Mouse (Mus musculus): ENCODE measurements around the gene Fam50a. TPM values are rescaled to one million over a fixed set of nuclear protein-coding genes. Genes with fewer than 3 reads are reported as not detected.
"Not testable (repeated sequence)": the region's sequence is repeated elsewhere in the genome, so short reads cannot be mapped to it uniquely, and the experiment has no call there.

The Fam50a gene
- polyA plus RNA-seq, 1 experiment from 2014 or later = 68.8 TPM

DNA sequence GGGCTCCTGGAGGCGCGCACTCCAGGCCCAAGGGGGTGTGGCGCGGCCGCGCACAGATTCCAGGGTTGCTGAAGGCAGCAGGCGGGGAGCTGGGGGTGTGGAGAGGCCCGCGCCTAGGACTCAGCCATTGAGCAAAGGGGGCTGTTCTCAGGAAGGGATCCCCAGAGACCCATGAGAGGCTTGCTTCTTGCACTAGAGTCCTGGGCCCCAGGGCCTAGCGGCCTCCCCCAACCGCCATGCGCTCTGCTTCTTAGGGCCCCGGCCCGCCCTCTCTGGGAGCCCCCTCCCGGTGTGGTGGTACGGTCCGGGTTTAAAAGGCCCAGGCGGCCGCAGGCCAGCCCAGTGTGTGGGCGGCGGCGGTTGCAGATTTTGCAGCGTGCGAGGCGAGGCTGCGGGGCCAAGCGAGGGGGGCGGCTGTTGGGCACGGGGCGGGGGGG lies 15.9 kb downstream of the Fam50a start, which contains the start of gene Plxna3:
Plxna3 (plus strand) TSS at position 342 of the 437 bp plus-strand sequence.
- Histone ChIP-seq H3K27me3 (replicated peaks; ENCODE audit: control insufficient read depth, insufficient read depth, low read length) (no peaks in the 10 kb centered on the region), H3K4me3 (replicated peaks; ENCODE audit: low read length) (peak within 1 kb of the TSS; percentile 48), H3K9ac (replicated peaks; ENCODE audit: low read depth, low read length) (peak within 1 kb of the TSS; percentile 72), H3K4me2 (ENCODE audit: low read length) (peak within 1 kb of the TSS; percentile 71), H3K4me1 (replicated peaks; ENCODE audit: control insufficient read depth, insufficient read depth, low read length) (peaks cover 32% of the 10 kb centered on the region), H3K27ac (ENCODE audit: low read length) (peak within 1 kb of the TSS; percentile 92), H3K36me3 (ENCODE audit: control insufficient read depth, insufficient read depth) (no peaks in the 10 kb centered on the region), H3K9me3 (ENCODE audit: control insufficient read depth, low read length) (no peaks in the 10 kb centered on the region)
- ATAC-seq = peak; percentile 91
- WGBS = 22% methylated on average over 20 of the region's 30 CpGs

DNA sequence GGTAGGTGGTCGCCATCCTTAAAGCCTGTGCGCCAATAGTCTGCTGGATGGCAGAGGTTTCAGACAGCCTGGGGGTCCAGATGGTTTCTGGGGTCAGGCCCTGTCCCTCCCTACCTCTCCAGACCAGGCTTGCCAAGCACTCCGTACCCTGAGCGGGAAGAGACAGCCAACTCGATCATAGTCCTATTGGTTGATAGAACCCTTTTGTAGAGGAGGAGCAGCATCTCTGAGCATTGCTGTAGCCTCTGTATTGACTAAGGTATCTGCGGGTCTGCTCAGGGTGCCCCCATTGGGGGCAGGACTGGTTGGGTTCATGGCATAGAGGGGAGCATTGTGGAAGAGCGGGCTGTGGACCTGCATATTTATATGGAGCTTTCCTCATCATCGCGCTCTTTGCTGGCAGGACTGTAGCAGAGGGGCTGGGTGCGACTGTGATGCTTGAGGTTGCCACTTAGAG lies 16.4 kb downstream of the Fam50a start:
- peaks cover 35% of the 10 kb centered on the region for H3K4me1 ChIP-seq (replicated peaks; ENCODE audit: control insufficient read depth, insufficient read depth, low read length)
- peak overlapping the region; percentile 72 for H3K9ac ChIP-seq (replicated peaks; ENCODE audit: low read depth, low read length)
- peak overlapping the region; percentile 71 for H3K4me2 ChIP-seq (ENCODE audit: low read length)
- no peaks in the 10 kb centered on the region for H3K36me3 ChIP-seq (ENCODE audit: control insufficient read depth, insufficient read depth)
- peak overlapping the region; percentile 48 for H3K4me3 ChIP-seq (replicated peaks; ENCODE audit: low read length)
- no peaks in the 10 kb centered on the region for H3K9me3 ChIP-seq (ENCODE audit: control insufficient read depth, low read length)
- peak overlapping the region; percentile 92 for H3K27ac ChIP-seq (ENCODE audit: low read length)
- H3K27me3 ChIP-seq (replicated peaks; ENCODE audit: control insufficient read depth, insufficient read depth, low read length) = no peaks in the 10 kb centered on the region
- 25% methylated on average over 10 of the region's 10 CpGs for WGBS
- ATAC-seq = peak; percentile 60

DNA sequence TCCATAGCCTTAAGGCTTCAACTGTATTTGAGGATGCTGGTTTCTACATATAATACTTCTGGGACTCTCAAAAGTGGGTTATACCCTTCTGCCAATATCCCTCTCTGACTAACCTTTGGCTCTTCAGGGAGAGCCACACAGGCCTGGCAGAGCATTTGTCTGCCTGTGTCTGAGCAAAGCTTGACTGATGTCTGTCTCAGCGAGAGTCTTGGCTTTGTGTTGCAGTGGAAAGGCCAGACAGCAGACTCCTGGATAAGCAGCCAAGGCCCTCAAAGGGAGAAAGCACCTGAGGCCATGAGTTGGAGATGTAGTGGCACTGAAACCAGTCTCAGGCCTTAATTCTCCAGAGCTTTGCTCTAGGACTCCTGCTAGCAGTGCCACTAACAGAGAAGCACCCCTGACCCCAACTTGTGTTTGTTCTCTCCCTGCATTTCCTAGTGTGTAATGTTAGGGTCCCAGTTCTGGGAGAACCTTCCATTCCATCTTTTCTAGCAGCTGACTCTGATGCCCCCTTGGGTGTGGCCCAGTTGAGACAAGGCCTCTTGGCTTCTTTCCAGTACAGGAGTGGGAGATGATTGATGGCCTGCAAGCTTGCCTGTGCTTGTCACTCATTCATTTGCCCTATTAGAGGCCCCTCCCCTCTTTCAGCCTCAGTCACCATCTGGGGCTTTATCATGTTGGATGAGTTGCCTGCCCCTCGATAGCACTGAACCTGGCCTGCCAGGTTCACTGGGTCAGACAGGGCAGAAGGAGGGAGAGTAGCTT lies 17.5 kb downstream of the Fam50a start:
- H3K4me3 ChIP-seq (replicated peaks; ENCODE audit: low read length) = peak overlapping the region; percentile 48
- peaks cover 35% of the 10 kb centered on the region for H3K4me1 ChIP-seq (replicated peaks; ENCODE audit: control insufficient read depth, insufficient read depth, low read length)
- H3K4me2 ChIP-seq (ENCODE audit: low read length) = peak overlapping the region; percentile 71
- 21% methylated on average over 2 of the region's 2 CpGs for WGBS
- no peaks in the 10 kb centered on the region for H3K27me3 ChIP-seq (replicated peaks; ENCODE audit: control insufficient read depth, insufficient read depth, low read length)
- H3K36me3 ChIP-seq (ENCODE audit: control insufficient read depth, insufficient read depth) = no peaks in the 10 kb centered on the region
- no peak for ATAC-seq
- peak overlapping the region; percentile 72 for H3K9ac ChIP-seq (replicated peaks; ENCODE audit: low read depth, low read length)
- H3K9me3 ChIP-seq (ENCODE audit: control insufficient read depth, low read length) = no peaks in the 10 kb centered on the region
- H3K27ac ChIP-seq (ENCODE audit: low read length) = peak overlapping the region; percentile 92

DNA sequence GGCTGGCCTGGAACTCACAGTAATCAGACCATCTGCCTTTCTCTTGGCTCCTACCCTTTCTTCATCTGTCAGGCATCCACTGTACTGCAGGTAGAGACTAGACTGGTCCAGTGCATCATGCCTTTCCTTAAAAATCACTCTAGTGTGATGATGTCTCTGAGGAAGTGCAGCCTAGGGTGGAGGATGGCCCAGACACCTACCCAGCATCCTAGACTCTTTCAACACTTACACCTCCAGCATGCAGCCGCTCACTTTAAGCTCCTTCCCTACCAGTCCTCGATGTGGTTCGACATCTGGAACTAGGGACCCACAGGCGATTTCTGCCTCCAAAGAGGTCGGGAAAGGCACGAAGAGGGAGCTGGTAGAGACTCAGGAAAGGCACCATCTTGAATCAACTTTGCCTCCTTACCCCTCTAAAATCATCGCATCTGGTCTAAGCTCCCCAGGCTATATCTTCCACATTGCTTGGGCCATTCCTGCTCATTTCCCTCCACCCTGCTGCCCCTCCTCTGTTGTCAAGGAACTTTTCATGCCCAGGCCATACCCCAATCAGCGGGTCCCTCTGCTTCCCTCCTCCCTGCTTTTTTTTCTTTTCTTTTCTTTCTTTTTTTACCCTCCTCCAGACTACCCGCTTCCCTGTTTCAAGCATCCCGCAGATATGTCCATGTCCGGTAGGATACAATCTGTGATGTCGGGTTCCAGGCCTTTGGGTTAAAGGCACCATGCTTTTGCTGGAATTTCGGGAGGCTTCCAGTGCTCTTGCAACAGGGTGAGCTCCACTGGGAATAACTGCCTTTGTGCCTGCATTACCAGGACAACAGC lies 40.0 kb downstream of the Fam50a start:
- Histone ChIP-seq H3K4me3 (replicated peaks; ENCODE audit: low read length) (peak overlapping the region; percentile 49), H3K36me3 (ENCODE audit: control insufficient read depth, insufficient read depth) (no peaks in the 10 kb centered on the region), H3K4me1 (replicated peaks; ENCODE audit: control insufficient read depth, insufficient read depth, low read length) (peaks cover 4% of the 10 kb centered on the region; the same call in 1 of the 2 replicates), H3K4me2 (ENCODE audit: low read length) (peak overlapping the region; percentile 64), H3K27ac (ENCODE audit: low read length) (peak overlapping the region; percentile 31; the same call in 1 of the 2 replicates), H3K9me3 (ENCODE audit: control insufficient read depth, low read length) (no peaks in the 10 kb centered on the region), H3K27me3 (replicated peaks; ENCODE audit: control insufficient read depth, insufficient read depth, low read length) (no peaks in the 10 kb centered on the region), H3K9ac (replicated peaks; ENCODE audit: low read depth, low read length) (peak overlapping the region; percentile 57)
- ATAC-seq = peak; percentile 58
- WGBS = 24% methylated on average over 13 of the region's 13 CpGs

DNA sequence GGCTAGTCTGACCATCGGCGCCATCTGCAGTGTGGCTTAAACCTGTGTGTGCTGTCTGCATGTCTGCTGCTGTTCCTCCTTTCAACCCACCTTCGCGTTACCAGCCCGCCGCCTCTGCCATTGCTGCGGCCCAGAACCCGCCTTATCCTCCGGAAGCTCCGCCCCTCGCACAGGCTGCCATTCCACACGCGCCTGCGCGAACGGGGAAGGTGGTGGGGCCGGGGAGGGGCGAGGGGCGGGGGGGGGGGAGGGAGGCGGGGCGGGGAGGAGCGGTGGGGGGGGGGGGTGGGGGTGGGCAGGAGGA lies 40.6 kb downstream of the Fam50a start, which contains the start of gene Lage3:
Lage3 (minus strand) TSS at position 152 of the 304 bp plus-strand sequence.
- Histone ChIP-seq H3K4me3 (replicated peaks; ENCODE audit: low read length) (peak within 1 kb of the TSS; percentile 49), H3K4me1 (replicated peaks; ENCODE audit: control insufficient read depth, insufficient read depth, low read length) (peaks cover 4% of the 10 kb centered on the region; the same call in 1 of the 2 replicates), H3K27ac (ENCODE audit: low read length) (peak within 1 kb of the TSS; percentile 31; the same call in 1 of the 2 replicates), H3K36me3 (ENCODE audit: control insufficient read depth, insufficient read depth) (no peaks in the 10 kb centered on the region), H3K27me3 (replicated peaks; ENCODE audit: control insufficient read depth, insufficient read depth, low read length) (no peaks in the 10 kb centered on the region), H3K4me2 (ENCODE audit: low read length) (peak within 1 kb of the TSS; percentile 64), H3K9me3 (ENCODE audit: control insufficient read depth, low read length) (no peaks in the 10 kb centered on the region), H3K9ac (replicated peaks; ENCODE audit: low read depth, low read length) (peak within 1 kb of the TSS; percentile 57)
- WGBS = 18% methylated on average over 8 of the region's 22 CpGs
- peak; percentile 92 for ATAC-seq

DNA sequence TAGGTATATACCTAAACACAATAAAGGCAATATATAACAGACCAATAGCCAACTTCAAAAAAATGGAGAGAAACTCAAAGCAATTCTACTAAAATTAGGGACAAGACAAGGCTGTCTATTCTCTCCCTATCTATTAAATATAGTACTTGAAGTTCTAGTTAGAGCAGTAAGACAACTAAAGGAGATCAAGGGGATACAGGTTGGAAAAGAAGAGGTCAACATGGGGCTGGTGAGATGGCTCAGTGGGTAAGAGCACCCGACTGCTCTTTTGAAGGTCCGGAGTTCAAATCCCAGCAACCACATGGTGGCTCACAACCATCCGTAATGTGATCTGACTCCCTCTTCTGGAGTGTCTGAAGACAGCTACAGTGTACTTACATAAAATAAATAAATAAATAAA lies 44.2 kb downstream of the Fam50a start:
- not testable (repeated sequence) for H3K27ac ChIP-seq (ENCODE audit: low read length); H3K36me3 ChIP-seq (ENCODE audit: control insufficient read depth, insufficient read depth); H3K9me3 ChIP-seq (ENCODE audit: control insufficient read depth, low read length); ATAC-seq; H3K27me3 ChIP-seq (replicated peaks; ENCODE audit: control insufficient read depth, insufficient read depth, low read length); H3K4me3 ChIP-seq (replicated peaks; ENCODE audit: low read length); H3K4me1 ChIP-seq (replicated peaks; ENCODE audit: control insufficient read depth, insufficient read depth, low read length); H3K9ac ChIP-seq (replicated peaks; ENCODE audit: low read depth, low read length); H3K4me2 ChIP-seq (ENCODE audit: low read length)
- WGBS = 90% methylated on average over 2 of the region's 3 CpGs

DNA sequence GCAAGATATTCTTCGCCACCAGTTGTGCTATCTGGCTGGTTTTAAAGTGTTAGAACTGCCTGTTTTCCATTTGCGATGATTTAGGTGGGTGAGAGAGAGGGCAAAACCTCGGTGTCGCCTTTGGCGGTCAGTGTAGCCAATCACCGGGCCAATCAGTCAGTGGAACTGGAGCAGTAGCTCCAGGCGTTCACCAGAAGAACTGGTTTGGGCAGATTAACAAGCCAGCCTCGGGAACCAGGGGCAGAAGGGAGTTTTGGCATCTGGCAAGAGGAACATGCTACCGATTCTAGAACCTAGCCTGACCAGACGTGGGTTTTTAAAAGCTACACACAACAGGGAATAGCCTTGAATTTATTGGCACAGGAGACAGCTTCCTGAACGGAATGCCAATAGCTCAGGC lies 46.3 kb downstream of the Fam50a start:
- H3K27ac ChIP-seq (ENCODE audit: low read length) = no peak overlapping the region
- H3K36me3 ChIP-seq (ENCODE audit: control insufficient read depth, insufficient read depth) = no peaks in the 10 kb centered on the region
- no peak overlapping the region for H3K4me3 ChIP-seq (replicated peaks; ENCODE audit: low read length)
- H3K9me3 ChIP-seq (ENCODE audit: control insufficient read depth, low read length) = no peaks in the 10 kb centered on the region
- 53% methylated on average over 11 of the region's 11 CpGs for WGBS
- no peaks in the 10 kb centered on the region for H3K27me3 ChIP-seq (replicated peaks; ENCODE audit: control insufficient read depth, insufficient read depth, low read length)
- ATAC-seq = no peak
- no peaks in the 10 kb centered on the region for H3K4me1 ChIP-seq (replicated peaks; ENCODE audit: control insufficient read depth, insufficient read depth, low read length)
- no peak overlapping the region for H3K4me2 ChIP-seq (ENCODE audit: low read length)
- no peak overlapping the region for H3K9ac ChIP-seq (replicated peaks; ENCODE audit: low read depth, low read length)

DNA sequence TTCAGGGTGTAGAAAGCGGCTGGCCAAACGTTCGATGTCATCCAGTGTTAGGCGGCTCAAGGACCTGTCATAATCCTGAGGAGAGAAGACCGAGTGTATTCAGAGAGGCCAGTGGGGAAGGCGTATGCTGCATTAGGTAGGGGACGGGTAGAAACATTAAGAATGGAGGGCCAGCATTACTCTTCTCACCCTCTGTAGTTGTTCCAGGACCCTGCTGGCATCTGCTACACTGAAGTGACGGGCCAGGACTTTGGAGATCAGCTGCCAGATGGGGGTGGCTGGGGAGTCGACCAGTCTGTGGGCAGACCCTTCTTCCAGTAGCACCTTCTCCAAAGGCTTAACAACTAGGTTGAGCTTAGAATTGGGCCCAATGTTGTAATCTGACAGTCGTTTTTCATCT lies 54.7 kb downstream of the Fam50a start:
- H3K4me2 ChIP-seq (ENCODE audit: low read length) = peak overlapping the region; percentile 62
- peak overlapping the region; percentile 82 for H3K9ac ChIP-seq (replicated peaks; ENCODE audit: low read depth, low read length)
- H3K9me3 ChIP-seq (ENCODE audit: control insufficient read depth, low read length) = no peaks in the 10 kb centered on the region
- ATAC-seq = no peak
- no peaks in the 10 kb centered on the region for H3K36me3 ChIP-seq (ENCODE audit: control insufficient read depth, insufficient read depth)
- H3K4me1 ChIP-seq (replicated peaks; ENCODE audit: control insufficient read depth, insufficient read depth, low read length) = peaks cover 11% of the 10 kb centered on the region
- peak overlapping the region; percentile 63 for H3K4me3 ChIP-seq (replicated peaks; ENCODE audit: low read length)
- WGBS = 65% methylated on average over 10 of the region's 10 CpGs
- no peak overlapping the region for H3K27ac ChIP-seq (ENCODE audit: low read length)
- no peaks in the 10 kb centered on the region for H3K27me3 ChIP-seq (replicated peaks; ENCODE audit: control insufficient read depth, insufficient read depth, low read length)

All from forebrain, embryonic 16.5 days (tissue).